Mouse (Mus musculus): ENCODE results near the gene Hspb2.
A peak's percentile ranks its signal among the peaks of the same experiment; 100 is the strongest.

Gene Hspb2

GRCm38 (mm10) chr9:50711337-50711736 is 40.8 kb downstream of the Hspb2 start:
- no peak for DNase-seq (ENCODE audit: low spot score in 2 of 2)

- peak in 1 of 2 experiments; percentile 54 for DNase-seq (ENCODE audit: low spot score in 2 of 2)
These were observed 43.0 kb downstream of the Hspb2 start for GRCm38 (mm10) chr9:50709108-50709507.

GRCm38 (mm10) chr9:50704907-50705306 is 47.2 kb downstream of the Hspb2 start:
- no peak for DNase-seq (ENCODE audit: low spot score in 2 of 2)
